Mouse (Mus musculus) kidney, adult 11 months (tissue): ENCODE measurements around the gene Sike1.

ENCODE experiments used
- DNase-seq: peaks from one replicate; pipeline ENCODE4 v3.0.0; 2022

Gene Sike1

DNA sequence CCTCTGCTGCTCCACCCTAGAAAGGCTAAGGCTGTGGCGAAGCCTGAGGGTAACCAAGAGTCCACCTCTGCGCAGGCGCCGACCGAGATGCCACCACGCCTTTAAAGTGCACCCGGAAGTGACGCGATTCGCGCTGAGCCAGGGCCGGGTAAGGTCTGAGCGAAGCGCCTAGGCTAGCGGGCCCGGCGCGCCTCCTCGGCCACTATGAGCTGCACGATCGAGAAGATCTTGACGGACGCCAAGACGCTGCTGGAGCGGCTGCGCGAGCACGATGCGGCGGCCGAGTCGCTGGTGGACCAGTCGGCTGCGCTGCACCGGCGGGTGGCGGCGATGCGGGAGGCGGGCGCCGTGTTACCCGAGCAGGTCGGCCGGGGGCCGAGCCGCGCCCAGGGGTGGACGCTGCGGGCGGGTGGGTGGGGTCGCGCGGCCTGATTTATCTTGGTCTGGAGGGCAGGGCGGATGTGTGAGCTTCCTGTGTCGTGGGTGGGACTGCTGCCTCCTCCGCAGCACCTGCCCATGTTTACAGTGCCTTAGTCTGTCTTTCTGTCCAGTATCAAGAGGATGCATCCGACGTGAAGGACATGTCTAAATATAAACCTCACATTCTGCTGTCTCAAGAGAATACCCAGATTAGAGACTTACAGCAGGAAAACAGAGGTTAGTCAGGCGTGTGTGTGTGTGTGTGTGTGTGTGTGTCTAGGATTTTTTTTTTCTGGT is at the start of gene Sike1:
Gene Sike1 (plus strand): TSS at position 104 of the 717 bp plus-strand sequence.
- DNase-seq = peak; percentile 93

DNA sequence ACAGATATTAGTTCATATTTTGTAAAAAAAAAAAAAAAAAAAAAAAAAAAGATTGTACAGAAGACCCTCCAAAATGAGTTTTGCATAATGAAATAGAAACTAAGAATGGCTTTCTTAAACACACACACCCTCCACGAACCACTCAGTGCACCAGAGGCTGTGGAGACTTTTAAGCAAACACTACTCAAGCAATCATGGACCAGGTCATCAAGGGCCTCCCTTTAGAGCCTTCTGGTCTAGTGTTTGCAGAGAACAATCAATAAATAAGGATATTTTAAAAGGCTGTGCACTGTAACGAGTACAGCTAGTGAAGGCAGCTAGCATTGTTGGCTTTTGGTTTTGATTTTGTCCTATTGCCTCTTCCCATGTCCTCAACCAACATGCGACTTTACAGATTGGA is 49.2 kb upstream of the Sike1 start:
- DNase-seq = no peak

DNA sequence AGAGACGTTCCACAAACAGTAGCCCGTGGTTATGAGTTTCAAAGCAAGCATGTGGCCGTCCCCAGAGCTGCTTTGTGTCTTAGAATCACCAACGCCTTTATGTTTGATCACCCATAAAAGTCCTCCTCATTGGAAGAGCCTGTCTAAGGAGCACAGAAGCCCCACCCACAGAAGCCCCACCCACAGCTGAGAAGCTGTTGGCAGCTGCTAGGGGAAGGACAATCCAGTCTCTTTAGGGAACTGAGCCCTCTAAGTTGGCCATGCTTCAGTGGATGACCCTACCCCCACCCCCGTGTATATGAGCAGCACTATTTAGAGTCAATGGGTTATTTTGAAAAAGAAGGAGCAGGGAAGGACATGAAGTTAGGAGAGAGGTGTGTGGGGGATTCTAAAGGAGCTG is 48.6 kb upstream of the Sike1 start:
- DNase-seq = no peak

DNA sequence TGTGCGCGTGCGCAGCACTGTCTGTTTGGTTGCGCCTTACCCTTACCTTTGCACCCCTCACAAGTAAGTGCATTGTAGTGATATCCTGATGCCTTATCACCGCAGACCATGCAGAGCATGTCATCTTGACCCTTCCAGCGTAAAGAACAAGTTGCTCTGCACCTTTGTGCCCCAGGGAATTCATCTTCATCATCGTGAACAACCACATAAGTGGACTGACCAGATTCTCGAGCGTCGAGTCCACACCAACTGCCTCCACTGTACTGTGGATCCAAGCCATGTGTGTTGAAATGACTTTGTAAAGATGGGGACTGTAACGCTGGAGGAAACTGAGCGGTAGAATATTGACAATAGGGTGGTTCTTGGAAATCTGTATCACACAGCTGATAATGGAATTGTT is 41.0 kb upstream of the Sike1 start:
- DNase-seq = no peak

DNA sequence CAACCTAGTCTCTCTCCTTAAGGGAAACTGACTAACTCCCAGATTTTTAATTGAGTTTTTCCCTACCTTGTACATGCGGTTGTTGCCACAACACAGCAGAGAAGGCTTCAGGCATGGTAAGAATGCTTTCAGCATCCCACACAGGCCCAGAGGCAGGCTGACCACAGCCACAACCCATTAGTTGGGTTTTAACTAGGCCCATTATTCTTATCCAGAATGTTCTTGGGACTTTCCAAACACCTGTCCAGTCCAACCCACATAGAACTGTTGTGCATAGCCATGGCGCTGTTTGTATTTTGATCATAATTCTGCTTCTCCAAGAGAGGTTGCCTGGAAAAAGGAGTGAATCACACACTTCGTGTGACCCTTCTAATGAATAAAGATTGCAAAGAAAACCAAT is 40.4 kb upstream of the Sike1 start:
- no peak for DNase-seq

DNA sequence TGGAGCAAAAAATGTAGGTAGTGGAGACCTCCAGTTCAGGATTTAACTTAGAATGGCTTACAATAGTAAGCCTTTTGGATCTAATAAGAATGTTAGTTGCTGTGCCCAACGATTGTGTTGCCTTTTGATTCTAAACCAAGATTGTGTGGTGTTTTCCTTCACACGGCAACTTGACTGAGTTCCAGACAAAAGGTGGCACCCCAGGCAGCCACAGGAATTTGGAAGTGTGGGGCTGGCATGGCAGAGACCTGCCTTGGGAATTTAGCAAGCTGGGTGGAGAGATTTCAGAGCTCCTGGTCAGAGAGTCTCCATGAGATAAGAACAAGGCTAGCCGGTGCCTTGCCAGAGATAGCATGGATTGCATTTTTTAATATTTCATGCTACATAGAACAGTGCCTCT is 39.9 kb upstream of the Sike1 start:
- no peak for DNase-seq

DNA sequence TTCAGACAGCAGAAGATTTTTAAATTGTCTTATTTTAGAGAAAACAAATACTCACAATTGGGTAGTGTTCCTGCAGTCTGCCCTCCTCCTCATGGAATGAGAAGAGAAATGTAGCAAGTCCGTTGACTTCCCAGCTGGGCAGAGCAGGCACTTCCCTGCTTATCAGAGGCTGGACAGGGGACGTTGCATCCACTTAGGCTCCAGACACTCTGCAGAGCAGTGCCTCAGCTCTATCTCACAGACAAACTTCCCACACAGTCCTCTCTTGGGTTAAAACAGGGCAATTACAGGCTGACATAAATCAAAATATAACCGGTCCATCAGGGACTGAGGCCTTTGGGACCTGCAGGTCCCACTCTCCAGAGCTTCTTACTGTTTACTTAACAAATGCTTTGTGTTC is 31.5 kb upstream of the Sike1 start, which contains the start of gene Nr1h5:
Gene Nr1h5 (minus strand): TSS at position 101 of the 400 bp plus-strand sequence.
- no peak for DNase-seq

DNA sequence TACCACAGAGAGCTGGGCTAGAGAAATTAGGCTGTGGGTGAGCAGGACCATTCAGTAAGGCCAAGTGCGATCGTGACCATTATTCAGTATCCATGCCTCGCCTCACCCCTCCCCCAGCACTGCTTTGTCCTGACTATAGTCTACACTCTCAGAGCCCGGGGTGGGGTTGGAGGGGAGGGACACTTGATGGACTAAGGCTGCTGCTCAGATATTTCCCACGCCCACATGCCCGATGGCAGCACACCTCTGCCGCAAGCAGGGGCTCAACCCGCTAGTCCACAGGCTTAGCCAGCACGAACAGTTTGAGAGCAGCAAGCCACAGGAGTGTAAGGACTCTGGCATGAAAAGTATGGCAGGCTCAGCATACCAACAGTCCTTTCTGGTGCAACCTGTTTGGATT is 25.4 kb upstream of the Sike1 start:
- no peak for DNase-seq

DNA sequence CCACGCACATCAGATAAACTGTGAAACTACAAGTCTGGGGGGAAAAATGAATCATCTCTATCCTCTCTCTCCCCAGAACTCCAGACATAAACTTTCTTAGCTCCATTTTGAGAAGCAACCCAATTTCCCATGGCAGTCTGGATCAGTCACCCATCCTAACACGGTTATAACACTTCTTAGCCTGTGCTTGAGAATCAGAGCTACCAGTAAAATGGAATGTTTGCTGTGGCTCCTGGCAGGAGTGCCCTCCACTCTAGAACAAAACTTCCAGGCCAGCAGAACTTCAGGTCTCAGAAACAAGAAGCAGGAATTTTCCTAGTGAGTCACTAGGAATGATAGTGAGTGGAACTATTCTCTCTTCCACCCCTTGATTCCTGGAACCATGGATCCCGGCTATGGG is 25.0 kb upstream of the Sike1 start:
- no peak for DNase-seq

DNA sequence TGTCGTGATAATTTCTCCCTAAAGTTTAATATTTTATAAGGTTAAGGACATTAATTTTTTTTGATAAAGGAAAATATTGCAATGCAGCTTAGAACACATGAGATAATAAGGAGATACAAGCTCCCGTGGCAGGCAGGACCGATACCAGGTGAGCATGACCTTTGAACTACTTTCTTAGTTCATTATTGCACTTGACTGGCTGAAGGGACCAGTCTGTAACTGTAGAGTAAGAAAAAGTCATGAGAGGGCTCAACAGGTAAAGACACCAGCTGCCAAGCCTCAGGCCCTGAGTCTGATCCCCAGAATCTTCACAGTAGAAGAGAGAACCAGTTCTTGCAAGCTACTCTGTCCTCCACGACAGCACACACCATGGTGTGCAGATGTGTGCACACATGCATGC is 18.6 kb upstream of the Sike1 start:
- DNase-seq = no peak

DNA sequence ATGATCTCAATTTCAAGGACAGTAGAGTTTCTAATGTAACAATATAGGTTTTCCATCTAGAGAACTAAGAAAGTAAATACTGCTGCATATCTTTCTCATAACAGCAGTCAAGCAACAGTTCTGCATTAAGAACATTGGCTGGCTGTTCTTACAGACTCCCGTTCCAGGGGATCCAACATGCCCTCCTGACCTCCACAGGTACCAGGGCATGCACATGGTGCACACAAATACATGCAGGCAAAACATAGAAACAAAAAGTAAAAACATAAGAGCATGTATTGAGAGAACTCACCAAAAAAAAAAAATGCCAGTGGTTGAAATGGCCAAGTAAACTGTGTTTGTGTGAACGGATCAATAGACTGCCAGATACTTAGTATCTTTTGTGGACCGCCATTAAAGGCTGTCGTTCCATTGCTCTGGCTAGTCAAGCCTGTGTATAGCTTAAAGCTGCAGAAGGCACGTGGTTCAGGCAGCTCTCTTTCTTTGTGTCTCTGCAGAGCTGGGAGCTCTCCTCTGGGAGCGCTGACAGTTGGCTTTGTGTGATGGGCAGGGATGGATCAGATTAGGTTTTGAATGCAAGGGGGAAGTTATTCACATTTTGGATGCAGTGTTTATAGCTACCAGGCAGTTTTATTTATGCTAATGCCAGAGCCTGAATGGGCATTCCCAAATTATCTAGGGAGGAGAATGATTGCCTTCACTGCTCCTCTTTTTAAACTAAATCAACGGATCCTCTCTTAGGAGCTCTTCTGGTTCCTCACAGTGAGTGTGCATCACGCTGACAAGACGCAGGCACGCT is 15.8 kb upstream of the Sike1 start:
- no peak for DNase-seq

DNA sequence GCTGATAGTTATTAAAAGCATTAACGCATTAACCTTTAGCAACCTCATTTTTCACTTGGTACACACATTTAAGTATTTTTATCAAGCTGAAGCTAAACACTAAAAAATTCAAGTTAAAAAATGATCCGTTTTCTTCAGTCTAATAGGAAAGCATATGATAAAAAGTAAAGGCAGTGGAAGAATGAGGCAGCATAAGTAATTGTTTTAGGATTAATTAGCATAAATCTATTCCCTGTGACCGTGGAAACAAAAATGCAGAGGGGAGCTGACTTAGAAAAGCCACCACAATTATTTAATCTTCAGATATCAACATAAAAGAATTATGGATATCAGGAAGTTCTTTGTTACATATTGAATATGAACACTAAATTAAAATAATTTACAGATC is 15.2 kb upstream of the Sike1 start:
- no peak for DNase-seq

DNA sequence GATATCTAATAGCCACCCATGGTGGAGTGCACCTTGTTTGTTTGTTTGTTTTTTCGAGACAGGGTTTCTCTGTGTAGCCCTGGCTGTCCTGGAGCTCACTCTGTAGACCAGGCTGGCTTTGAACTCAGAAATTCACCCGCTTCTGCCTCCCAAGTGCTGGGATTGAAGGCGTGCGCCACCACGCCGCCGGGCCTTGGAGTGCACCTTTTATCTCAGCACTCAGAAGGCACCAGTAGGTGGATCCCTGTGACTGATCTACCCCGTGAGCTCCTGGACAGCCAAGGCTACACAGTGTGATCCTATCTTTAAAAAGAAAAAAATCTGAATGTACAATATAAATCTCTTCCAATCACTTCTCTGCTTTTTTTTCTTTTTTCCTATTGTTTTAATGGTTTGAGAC is 4.5 kb upstream of the Sike1 start:
- DNase-seq = no peak

DNA sequence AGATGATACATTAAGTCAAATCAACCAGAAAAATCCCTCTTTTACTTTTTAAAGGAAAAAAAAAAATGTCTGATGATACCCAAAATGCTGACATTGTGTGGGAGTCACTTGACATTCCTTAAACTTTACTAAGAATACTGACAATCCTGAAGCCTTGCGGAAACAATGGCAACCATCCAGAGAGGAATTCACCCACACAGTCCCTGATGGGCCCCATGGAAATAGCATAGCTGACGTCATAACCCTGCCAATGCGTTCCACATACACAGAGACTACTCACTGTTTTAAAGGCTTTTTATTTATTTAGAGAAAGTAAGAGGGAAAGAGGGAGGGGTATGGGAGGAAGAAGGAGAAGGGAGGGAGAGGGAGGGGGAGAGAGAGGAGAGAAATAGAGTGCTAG is 2.6 kb upstream of the Sike1 start:
- DNase-seq = no peak

DNA sequence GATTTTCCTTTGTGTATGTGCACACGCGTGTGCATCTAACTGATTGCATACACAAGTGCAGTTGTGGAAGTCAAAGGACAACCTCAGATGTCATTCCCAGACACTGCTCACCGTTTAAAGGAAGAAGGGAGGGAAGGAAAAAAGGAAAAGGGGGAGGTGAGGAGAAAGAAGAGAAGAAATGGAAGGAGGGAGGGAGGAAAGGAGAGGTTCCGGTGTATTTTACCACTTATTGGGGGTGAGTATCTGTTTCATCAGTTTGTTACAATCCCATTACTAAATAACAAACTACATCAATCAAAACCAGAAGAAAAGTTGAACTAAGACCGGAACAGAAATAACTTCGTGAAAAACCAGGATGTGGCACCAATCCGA is 289 bp upstream of the Sike1 start:
- DNase-seq = no peak

DNA sequence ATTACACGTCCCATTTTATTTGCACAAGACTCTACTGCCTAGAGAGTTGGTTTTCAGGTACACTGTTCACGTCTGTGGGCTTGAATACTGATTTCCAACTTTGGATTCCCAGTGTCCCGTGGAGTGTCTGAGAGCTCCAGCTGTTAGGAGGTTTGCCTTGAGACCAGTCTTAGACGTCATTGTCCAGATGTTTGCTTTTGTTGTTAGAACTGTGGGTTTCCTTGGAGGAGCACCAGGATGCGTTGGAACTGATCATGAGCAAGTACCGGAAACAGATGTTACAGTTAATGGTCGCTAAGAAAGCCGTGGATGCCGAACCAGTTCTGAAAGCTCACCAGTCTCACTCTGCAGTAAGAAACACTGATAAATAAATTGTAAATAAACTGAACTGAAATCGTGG is 1.5 kb downstream of the Sike1 start:
- DNase-seq = no peak

DNA sequence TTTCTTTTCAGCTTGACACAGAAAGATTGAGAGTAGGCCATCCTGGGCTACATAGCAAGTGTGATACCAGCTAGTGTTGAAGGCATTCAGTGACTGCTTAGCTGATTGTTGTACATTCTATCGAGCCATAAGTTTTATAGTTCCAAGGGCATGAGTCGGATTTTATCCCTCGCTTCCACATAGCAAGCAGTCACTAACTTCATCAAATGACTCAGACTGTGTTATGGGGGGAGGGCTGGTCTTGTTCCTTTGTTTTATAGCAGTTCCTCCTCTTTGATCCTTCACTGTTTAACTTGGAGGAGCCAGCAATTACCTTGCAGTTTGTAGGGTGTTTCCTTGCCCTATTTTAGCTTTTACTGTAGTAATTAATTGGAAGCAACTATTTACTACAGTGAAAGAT is 2.1 kb downstream of the Sike1 start:
- no peak for DNase-seq

DNA sequence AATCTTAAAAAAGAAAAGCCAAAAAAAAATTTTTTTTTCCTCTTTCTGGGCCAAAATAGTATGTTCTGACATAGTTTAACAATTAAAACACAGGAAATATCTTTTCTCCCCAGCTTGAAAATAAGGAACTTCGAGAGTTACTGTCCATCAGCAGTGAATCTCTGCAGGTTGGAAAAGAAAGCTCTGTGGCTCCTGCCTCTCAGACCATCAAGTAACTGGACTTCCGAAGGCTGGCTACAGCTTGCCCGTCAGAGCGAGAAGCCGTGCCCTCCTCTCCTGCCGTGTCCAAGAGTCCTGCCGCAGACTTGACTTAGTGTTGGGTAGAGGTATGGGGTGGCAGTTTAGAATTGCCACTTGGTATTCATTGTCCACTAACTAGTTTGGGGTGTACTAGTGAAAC is 6.1 kb downstream of the Sike1 start:
- DNase-seq = no peak

DNA sequence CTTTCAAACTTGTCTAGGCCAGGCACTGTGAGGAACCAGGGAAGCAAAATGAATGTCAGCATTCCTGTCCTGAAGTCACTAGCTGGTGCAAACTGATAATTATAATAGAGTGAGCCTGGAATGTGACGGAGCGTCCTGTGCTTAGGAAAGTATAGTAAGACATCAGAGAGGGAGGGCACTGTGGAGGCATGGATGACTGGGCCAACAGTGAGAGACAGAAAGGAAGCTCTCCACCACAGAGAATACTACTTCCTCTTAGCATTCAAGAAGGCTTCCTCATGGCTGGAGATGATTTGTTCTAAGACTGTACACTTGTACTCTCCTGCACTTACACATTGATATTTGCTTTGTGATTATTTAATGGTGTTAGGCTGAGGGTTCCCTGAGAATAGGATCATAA is 21.8 kb downstream of the Sike1 start:
- DNase-seq = no peak

DNA sequence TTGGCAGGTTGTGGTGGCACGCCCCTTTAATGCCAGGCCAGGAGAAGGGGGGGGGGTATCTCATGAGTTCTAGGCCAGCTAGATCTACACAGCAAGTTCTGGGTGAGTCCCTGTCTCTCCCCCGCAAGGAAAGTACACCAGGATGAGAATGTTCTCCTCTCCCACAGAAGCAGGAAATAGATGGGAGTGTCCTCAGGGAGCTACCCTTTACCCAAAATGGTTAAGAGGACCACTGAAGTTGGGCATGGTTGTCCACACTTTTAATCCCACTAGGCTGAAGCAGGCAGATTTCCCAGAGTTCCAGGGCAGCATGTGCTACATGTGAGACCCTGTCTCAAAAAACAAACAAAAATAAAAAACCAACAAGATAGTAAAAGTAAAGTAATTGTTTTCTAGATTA is 24.0 kb downstream of the Sike1 start:
- no peak for DNase-seq

DNA sequence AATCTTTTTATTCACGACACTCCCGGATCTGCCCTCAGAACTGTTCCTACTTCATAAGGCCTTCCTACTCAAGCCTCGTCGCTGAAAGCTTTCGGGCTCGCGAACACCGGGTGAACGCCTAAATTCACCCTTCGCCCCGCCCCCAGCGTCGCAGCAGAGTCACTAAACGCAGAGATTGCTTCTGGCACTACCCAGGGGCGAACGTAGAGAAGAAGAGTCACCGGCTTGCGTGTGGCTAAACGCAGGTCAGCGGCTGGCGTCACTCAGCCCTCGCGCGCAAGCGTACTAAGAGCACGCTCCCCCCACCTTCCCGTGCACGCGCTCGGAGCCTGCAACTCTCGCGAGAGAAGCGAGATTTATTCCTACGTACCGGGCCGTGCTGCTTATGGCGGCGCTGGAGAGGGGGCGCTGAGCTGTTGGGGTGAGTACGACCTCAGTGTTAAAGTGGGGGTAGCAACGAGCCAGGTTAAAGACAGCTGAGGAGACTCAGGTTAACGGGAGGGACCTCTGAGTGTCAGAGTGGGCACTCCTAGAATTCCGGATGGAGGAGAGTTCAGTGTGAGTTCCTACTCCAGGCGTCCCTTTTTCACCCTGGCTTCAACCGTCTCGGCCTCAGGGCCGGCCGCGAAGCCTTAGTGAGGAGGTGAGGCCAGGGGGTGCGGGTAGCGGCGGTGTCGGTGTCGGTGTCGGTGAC is 24.9 kb downstream of the Sike1 start, which contains the start of gene Csde1:
Gene Csde1 (plus strand): TSS at position 178 of the 694 bp plus-strand sequence.
- peak; percentile 98 for DNase-seq

DNA sequence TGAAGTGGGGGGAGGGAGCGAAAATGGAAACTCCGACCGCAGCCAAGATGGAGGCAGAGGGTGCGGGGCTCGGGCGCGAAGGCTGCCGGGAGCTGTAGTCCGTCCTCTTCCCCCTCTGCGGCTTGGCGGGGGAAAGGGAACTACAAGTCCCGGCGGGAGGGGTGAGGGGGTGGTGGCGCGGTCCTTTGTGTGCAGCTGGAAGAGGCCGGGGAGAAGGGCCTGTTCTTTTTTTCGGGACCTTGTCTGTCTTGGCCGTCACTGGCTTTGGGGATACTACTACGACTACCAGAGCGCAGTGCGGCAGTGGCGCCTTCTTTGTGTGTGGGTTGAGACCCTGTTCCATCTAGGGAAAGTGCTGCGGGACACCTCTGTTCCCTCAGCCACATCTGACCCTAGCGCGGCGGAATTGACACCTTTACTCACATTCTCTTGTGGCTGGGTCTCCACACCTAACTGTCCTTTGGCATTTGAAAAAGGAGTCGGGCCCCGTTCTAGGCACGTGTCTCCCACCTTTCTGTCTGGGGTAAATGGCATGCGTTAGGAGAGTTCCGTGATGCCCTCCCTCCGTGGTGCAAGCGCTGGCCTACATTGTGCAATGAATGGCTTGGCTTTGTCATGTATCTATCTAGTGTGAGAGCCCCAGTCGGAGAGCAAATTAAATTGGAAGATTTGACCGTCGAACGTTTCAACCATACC is 25.6 kb downstream of the Sike1 start:
- DNase-seq = peak; percentile 85

DNA sequence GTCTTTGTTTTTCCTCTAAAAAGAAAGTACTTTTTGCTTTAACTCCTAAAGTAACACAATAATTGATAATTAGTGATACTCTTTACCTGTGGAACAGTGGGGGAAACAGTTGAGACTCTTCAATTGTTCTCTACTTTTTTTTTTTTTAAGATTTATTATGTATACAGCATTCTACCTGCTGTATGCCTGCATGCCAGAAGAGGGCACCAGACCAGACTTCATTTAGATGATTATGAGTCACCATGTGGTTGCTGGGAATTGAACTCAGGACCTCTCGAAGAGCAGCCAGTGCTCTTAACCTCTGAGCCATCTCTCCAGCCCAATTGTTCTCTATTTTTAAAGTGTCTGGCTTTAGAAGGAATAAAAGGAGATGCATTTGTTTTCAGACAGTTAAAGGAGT is 30.7 kb downstream of the Sike1 start:
- no peak for DNase-seq
